Mouse (Mus musculus) natural killer cell, adult 2 months (primary cell): ENCODE measurements around the gene Igsf21.

Experiments used
- DNase-seq, 2 experiments: peaks; one replicate each; pipeline ENCODE4 v3.0.0; 2022; ENCODE audit warnings: low spot score in 2 of 2

The Igsf21 gene

DNA sequence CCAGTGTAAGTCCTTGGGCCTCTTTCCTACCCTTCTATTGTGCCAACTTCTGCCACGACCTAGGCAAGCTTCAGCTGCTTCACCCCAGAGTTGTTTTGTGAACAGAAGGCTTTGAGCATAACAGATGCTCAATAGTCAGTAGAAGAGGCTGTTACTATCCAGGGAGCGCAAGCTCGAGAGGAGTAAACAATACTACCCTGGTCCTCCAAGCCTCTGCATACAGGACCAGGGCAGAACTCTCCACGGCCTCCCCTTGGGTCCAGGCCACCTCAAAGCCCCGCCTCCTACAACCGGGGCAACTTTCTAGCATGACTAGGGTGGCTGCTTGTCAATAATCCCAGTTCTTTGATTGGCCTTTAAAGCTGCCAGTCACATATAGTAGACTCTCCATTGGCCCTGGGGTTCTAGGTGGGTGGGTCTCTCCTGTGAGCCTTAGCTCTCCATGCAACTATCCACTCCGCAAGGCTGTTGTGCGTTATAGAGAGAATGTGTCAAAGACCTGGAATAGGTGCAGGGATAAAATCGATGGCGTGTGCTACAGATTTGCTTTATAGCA lies 198.7 kb downstream of the Igsf21 start:
- DNase-seq: no peak

DNA sequence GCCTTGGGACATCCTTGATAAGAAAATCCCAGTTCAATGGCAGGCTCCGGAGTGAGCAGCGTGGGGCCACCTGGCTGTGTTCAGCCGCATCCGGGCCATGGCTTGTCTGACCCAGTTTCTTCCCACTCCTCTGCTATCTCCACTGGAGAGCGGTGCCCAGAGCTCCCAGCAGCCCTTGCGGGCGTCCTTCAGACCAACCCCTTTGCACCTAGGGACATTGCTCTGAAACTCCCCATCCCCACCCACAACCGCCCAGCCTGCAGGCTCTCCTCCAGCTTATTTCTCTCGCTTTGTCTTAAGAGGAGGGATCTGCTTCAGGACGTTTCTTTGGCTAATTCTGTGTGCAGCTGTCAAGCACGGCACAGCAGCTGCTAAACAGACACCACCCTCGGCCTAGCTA lies 202.6 kb downstream of the Igsf21 start:
- no peak for DNase-seq

DNA sequence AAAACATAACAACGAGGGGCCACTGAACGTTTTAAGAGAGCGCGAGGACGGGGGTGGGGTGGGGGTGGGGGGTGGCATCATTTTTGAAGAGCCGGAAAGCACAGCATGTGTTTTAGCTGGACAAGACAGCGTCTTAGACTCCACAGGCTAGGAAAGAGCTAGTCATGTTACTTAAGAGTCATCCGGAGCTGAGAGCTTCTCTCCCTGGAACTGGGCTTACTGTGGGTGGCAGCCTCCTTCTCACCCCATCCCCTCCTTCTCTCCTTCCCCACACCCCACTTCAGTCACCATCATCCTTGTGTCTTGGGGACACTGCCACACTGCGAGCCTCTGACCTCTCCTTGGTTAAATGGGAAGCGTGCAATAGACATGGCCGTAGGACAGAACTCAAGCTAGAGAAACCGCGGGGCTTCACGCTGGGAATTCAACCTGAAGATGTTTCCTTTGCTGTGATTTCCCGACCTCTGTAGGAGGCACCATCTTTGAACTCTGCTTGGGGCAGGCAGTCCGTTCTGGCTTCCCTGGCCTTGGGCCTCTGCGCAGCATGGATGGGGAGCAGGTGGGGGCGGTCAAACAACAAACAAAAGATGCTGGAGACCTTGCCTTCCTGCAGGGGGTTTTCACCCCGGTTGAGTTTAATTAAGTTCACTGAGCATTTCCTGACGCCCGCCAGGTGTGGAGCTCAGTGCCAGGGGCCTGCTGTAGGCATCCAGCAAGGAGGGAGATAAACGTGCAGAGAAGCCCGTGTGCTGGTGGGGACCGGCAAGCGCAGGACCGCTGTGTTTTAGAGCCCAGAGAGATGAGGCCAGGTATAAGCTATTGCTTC lies 207.8 kb downstream of the Igsf21 start:
- DNase-seq: no peak

DNA sequence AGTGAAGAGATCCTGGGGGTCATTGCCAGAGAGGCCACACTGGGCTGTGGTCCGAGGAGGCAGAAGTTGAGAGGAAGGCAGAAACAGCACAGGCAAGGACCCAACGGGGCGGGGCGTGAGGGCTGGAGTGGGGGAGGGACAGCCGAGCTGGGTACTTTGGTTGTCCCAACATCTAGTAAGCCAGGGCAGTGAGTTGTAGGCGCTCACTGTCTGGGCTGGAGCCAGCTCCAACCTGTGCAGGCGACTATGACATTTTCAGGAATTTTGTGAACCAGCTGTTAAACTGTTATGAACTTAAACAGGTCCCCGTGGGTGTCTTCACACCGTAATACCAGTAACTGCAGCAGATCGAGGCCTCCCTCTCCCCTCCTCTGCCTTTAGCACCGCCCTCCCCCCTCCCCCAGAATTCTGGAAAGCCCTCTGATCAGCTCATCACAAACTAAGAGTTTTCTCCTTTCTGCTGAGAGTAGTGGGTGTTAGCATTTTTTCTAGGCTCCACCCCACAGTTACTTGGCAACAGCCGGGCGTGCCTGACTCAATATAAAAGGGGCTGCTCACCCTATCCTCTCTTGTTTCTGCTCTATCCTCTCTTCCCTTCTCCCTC lies 208.7 kb downstream of the Igsf21 start:
- no peak for DNase-seq

DNA sequence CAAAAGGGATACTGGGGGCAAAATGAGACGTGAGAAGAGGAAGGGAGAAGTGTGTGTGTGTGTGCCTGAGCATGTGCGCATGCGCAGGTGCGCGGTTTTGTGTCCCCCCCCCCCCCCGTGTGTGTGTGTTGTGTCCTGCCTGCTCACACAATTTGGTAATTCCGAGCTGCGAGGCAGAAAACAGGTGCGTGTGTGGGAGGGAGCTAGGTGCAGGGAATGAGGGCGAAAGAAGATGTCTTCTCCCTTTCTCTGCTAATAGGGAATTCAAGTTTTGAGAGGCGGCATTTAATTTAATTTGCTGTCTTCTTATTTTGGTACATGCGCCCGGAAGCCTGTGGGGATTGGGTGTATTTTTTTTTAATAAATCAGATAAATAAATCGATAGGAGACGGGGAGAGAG lies 211.4 kb downstream of the Igsf21 start:
- DNase-seq: no peak

DNA sequence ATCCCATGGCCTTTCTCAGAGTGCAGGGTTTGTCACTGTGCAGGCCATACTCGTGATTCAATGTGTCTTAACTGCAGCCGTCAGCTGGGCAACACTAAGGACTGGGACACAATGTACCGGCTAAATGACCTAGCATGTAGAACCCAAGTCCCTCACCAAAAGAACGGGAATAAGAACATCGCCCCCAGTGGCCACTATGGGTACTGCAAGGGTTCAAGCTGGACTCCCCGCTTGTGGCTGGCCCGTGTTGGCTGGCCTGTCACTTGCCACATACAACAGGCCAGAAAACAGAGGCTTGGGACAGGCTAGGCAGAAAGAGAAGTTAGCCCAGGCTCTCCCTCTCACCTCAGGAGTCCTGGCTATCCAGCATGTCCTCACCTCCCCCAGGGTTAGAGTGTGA lies 213.2 kb downstream of the Igsf21 start:
- peak; percentile 21 to 35 for DNase-seq

DNA sequence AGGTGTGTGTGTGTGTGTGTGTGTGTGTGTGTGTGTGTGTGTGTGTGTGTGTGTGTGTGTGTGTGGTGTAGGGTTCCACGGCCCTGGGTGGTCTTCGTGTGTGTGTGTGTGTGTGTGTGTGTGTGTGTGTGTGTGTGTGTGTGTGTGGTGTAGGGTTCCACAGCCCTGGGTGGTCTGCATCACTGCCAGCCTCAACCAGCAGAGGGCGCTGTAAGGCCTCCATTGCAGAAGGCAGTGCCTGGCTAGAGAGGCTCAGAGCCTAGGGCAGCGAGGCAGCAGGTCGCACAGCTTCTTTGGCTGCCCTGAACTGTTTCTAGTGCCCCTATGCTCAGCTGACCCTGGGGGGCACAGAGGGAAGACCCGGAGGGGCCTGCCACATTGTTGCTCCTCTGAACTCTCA lies 216.2 kb downstream of the Igsf21 start:
- no peak for DNase-seq

DNA sequence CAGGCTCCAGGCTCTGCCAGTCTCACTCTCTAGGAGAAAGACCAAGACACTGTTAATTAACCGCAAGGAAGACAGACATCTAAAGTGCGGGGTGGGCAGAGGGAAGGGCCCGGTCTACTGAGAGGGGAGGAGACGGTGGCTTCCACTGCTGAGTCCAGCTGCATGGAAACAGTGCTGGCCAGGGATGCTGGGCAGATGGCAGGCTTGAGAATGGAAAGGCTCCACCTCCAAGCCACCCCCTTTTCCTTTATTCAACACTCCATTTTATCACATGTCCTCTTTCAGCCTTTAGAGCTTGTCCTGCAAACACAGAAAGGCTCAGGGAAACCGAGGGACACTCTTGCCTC lies 216.6 kb downstream of the Igsf21 start:
- no peak for DNase-seq

DNA sequence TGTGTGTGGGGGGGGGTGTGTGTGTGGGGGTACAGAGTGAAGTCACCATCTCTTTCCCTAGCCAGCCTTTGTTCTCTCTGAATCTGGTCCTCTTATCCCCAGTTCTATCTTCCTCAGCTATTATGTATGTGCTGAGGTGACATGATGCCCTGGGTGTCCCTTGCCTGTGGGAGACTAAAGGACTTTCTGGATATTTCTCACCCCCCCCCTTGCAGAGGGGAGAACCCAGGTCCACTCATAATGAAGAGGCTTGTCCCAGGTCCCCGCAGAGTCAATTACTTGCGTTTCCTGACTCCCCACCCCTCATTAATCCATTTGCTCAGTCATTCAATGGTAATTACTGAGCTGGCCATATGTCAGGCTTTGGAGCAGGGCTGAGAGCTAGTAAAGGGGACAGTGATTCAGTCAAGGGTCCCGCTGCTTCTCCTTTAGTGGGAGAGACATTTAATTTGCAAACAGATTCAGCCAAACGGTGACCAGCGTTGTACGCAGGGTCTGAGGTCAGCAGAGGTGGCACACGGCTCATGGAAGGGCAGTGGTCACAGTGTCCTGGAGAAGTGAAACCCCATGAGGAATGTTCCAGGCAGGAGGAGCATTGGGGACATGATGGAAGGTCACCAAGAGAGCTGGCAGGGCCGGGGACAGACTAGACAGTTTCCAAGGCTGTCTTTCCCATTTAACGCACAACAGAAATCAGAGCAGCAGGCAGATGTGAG lies 217.1 kb downstream of the Igsf21 start:
- DNase-seq: no peak

DNA sequence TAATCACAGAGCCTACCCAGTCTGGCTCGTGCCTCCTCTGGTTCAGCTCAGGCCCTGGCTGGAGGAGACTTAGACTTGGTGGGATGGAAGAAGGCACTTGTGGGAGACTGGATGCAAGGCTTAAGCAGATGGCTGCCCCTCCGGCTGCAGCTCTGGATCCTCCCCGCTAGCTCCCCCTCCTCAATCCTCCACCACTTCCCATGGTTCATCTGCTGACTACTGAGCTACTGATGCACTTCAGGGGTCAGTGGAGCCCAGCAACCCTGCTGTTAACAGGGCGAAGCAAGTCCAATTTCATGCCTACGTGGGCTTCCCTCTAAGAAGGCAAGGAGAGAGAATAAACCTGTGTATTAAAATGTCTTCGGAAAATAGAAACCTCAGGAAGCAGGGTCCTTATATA lies 222.8 kb downstream of the Igsf21 start:
- no peak for DNase-seq

DNA sequence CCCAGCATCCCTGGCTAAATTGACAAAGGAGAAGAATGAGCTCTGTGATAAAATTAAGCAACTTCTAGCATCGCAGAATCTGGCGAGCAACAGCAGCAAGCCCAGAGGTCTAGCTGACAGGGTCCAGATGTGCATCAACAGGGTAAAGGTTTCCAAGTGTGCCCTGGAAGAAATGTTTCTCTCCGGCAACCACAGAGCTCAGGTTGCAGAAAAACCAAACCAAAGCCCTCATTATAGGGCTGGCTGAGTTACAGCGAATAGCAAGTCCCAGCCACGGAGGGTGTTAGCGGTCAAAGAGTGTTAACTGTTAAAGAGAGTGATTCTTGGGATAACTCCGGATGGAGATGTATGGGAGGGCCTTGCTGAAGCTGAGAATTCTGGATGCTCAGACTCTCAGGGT lies 230.7 kb downstream of the Igsf21 start:
- no peak for DNase-seq

DNA sequence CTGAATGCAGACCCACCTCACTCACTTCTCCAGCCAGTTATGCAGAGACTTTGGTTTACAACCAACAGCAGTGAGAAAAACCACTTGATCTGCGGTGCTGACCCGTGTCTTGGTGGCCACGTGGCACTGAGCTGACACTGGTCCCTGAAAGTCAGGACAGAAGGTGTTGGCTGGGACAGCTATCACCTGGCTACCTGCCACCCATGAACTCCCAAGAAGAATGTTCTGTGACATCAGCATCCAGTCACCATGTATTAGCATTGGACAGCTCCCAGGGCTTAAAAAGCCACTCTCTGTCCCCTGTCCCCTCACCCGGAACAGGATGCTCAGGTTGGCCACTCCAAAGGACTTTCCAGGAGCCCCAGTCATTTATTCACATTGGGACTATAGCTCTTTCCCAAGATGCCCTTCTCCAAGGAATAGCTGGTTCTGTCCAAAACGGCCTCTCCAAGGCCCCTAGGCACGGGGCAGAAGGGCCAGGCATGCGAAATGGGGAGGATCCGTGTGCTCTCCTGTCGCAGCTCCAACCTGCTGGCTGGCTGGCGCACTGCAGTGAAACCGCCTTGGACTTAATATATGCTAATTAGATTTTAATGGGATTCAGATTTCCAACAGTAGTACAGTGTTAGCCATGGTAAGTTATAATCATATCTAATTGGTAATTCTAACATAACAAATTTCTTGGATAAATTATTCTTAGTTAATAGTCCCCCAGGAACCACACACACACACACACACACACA lies 235.7 kb downstream of the Igsf21 start:
- no peak for DNase-seq

DNA sequence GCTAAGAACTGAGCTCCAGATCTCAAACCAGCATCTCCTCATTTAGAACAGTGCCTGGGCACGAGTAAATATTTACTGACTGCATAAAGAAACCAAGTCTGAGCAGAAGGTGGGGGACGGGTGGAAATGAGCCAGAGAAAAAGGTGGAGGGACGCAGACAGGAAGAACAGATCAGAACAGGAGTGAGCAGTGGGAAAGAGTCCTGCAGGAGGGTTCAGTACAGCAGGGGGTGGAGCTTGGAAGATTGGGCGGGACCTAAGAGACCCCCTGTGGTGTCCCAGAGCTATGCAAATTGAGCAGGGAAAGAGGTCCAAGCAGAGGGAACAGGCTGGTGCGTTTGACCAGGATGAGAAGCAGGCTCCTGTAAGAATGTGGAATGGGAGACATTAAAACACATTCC lies 241.7 kb downstream of the Igsf21 start:
- no peak for DNase-seq

DNA sequence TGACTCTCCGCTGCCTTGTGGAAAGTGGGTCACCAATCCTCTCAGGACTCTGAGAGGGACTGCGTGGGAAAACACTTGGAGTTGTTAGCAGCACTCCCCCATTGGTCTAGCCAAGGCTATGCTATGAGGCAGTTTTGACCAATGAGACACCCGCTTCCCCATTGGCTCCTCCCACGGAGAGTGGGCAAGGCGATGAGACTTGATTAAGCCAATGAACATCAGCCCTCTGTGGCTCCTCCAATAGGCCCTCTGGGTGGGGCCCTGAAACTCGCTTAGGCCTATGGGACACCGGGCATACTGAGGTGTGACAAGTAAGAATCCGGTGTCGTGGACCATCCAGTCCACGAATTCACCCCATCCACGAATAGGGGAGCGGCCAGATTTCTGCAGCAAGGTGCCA lies 242.4 kb downstream of the Igsf21 start:
- DNase-seq: peak in 1 of 2 experiments; percentile 23

DNA sequence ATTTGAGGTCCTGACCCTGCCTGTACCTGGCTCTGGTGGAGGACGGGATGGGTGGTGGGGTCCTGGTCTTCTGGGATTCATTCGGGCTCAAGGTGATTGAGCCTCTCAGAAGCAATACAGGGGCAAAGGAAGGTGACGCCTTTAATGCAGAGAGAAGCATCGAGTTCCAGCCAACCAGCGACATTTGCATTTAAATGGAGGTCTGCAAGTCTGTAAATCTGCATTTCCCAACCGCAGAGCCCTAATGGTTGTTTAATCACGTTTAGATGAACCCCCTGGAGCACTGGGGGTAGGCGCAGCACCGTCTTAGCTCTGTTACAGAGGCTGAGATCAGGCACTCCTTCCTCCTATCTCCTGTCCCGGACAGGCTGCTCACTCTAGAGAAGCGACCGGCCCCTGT lies 244.5 kb downstream of the Igsf21 start:
- no peak for DNase-seq

DNA sequence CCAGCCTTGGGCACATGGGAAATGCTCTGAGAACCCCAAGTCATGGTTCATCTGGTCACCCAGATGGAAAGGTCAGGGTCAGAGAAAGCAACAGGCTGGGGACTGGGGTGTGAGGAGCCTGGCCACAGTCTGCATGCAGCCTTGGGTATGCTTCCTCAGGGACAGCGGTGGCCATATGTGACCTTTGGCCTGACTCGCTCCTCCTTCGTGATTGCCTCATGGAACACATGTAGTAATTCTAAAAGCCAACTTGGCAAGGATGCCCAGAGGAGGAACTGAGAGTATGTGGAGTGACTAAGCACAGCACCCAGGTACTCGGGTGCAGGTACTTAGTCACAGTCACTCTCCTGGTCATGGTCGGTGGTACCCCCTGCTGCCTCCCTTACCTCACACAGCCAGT lies 245.7 kb downstream of the Igsf21 start:
- DNase-seq: no peak

DNA sequence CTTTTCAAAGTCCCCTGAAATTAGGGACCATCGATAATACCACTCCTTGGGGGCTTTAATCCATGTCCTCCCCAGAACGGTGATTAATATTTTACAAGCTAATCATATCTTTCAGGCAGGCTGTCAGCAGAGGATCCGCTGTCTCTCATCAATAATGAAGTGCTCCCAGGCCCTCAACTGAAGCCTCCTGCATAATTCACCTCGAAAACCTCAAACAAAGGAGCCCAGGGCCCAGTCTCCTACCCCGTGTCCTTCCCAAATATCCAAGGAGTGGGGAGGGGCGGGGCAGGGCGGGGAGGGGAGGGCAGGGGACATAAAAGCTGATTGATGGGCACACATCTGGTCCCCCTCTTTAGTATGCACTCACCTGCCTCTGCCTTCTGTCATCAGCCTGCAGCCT lies 247.6 kb downstream of the Igsf21 start:
- DNase-seq: no peak

DNA sequence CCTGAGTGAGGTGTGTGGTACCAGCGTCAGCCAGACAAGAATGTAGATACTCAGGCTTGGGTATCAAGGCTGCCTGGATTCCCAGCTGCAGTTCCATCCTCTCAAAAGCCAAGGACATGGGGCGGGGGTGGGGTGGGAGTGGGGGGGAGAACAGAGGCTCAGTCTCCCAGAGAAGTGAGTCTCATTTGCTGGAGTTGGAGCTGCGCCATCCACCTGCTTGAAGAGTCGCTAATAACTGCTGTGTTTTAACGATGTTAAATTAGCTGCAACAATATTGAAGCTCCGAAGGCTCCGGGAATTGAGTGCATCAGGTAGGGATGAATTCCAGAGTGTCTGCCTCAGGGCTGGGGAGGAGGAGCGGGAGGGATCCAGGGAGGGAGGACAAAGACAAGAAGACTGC lies 250.9 kb downstream of the Igsf21 start:
- DNase-seq: no peak

DNA sequence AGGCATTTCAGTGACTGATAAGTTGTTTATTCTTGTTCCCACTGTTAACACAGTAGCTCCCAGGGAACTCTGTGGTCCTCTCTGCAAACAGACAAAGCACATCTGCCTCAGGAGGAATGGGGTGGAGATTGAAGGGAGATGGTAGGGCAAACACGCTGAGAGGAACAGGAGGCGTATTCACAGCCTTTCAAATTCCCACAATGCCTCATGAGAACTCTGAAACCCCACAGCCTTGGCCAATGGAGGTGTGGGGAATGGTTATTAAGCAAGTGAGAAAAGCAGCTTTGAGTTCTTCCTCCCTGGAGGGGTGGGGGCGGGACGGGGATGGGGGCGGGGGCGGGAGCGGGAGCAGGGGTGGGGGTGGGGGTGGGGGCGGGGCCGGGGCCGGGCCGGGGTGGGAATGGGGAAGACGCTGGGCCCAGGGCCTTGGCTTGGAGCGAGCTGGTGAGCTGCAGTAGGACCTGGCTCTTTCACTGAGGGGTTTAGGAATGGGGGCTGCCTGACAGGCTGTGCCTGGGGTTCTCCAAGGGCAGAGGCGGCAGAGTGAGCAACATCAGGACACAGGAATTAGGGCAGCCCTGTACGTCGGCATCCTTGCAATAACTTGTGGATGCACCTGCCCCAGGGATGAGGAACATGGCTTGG lies 253.4 kb downstream of the Igsf21 start:
- no peak for DNase-seq

DNA sequence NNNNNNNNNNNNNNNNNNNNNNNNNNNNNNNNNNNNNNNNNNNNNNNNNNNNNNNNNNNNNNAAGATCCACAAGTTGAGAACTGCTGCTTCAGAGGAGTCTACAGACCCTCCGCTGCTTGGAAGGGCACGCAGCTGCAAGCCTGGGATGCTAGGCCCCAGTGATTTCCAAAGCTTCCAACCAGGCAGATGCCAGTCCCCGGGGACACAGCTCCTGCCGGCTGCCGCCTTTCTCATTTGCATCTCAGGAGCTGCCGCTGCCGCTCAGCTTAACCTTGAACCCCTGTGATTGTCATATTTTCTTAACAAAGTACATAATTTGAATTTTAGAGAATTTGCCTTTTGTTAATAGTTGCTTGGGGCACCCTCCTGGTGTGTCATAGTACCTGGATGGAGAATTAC lies 259.7 kb downstream of the Igsf21 start:
- no peak for DNase-seq

DNA sequence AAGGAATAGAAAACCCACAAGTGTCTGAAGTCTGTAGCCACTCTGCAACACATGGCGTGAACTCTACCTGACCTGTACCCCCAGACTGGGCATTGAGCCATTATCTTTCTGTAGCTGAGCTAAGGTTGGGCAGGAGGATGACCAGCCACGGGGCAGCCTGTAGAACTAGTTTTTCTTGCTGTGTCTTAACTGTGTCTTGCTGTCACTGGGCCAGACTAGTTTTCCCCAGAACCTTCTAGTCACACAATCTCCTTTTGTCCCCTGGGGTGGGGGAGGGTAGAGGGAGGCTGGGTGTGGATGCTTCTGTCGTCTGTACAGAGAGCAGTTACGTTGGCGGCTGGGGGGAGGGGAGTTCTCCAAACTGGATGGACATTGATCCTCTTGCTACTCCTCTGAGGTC lies 267.9 kb downstream of the Igsf21 start:
- DNase-seq: no peak
